Mouse (Mus musculus): Measurements from ENCODE around the gene Akt2. TPM values are rescaled to one million over a fixed set of nuclear protein-coding genes. Genes with fewer than 3 reads are reported as not detected.
"Not testable (repeated sequence)": the region's sequence is repeated elsewhere in the genome, so short reads cannot be mapped to it uniquely, and the experiment has no call there.

The Akt2 gene
- polyA plus RNA-seq, 1 experiment from 2014 or later, result 96.7 TPM

- H3K9me3 ChIP-seq (ENCODE audit: control insufficient read depth, low read length), result no peaks in the 10 kb centered on the region
- no peak for ATAC-seq (ENCODE audit: low FRiP score, low TSS enrichment)
- H3K4me3 ChIP-seq (ENCODE audit: low read length), result no peak overlapping the region
- no peaks in the 10 kb centered on the region for H3K27me3 ChIP-seq (ENCODE audit: control insufficient read depth, insufficient read depth, low read length)
- H3K27ac ChIP-seq (ENCODE audit: low read depth, low read length), result no peak overlapping the region
- no peak overlapping the region for H3K4me2 ChIP-seq (replicated peaks; ENCODE audit: low read depth, low read length)
- H3K9ac ChIP-seq (ENCODE audit: low read depth, low read length), result no peak overlapping the region
- WGBS, result 62% methylated on average over 1 of the region's 1 CpGs
- no peaks in the 10 kb centered on the region for H3K4me1 ChIP-seq (ENCODE audit: control insufficient read depth, insufficient read depth, low read length)
- H3K36me3 ChIP-seq (ENCODE audit: control insufficient read depth, insufficient read depth, low read length), result peaks cover 83% of the 10 kb centered on the region
These were observed 30.9 kb downstream of the Akt2 start for GRCm38 (mm10) chr7:27622234-27622633.

DNA sequence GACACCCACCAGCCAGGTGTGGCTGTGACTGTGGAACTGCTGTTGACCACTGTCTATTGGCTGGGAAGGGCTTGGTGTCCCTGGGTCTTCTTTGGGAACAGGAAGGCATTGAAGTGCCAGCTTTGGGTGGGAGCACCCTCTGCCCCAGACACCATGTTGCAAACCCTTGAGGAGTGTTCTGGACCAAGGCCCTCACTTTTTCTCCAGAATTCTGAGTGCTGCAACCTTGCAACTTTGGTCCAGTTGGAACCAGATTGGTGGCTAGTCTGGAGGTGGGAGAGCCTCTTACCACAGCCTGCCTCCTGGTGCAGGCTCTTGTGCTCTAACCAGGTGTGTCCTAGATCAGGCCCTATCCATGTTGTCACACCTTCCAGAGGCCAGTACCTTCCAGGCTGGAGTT, 33.6 kb downstream of the Akt2 start:
- no peak overlapping the region for H3K27ac ChIP-seq (ENCODE audit: low read depth, low read length)
- no peak overlapping the region for H3K4me3 ChIP-seq (ENCODE audit: low read length)
- no peaks in the 10 kb centered on the region for H3K9me3 ChIP-seq (ENCODE audit: control insufficient read depth, low read length)
- no peaks in the 10 kb centered on the region for H3K27me3 ChIP-seq (ENCODE audit: control insufficient read depth, insufficient read depth, low read length)
- H3K4me2 ChIP-seq (replicated peaks; ENCODE audit: low read depth, low read length), result no peak overlapping the region
- no peak for ATAC-seq (ENCODE audit: low FRiP score, low TSS enrichment)
- no peak overlapping the region for H3K9ac ChIP-seq (ENCODE audit: low read depth, low read length)
- peaks cover 83% of the 10 kb centered on the region for H3K36me3 ChIP-seq (ENCODE audit: control insufficient read depth, insufficient read depth, low read length)
- H3K4me1 ChIP-seq (ENCODE audit: control insufficient read depth, insufficient read depth, low read length), result no peaks in the 10 kb centered on the region

DNA sequence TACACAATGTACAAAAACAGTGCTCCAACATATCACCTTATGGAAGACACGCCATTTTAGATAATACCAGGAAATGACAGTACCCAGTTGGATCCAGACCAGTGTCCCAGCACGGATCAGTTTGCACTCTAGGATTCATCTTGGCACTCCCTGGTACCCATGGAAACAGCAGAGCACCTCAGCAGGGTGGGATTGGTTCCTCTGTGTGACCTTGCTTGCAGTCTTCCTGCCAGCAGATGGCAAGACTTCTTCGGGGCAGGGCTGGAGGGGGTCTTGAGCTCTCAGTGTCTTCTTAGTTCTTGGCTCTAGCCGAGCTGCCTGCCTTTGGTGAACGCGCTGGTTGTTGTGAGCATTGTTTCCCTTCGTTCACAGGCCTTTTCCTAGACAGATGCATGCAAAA, 36.4 kb downstream of the Akt2 start:
- Histone ChIP-seq H3K4me1 (ENCODE audit: control insufficient read depth, insufficient read depth, low read length) (no peaks in the 10 kb centered on the region), H3K9ac (ENCODE audit: low read depth, low read length) (no peak overlapping the region), H3K27me3 (ENCODE audit: control insufficient read depth, insufficient read depth, low read length) (no peaks in the 10 kb centered on the region), H3K36me3 (ENCODE audit: control insufficient read depth, insufficient read depth, low read length) (peaks cover 81% of the 10 kb centered on the region), H3K4me3 (ENCODE audit: low read length) (no peak overlapping the region), H3K9me3 (ENCODE audit: control insufficient read depth, low read length) (no peaks in the 10 kb centered on the region), H3K27ac (ENCODE audit: low read depth, low read length) (no peak overlapping the region), H3K4me2 (replicated peaks; ENCODE audit: low read depth, low read length) (no peak overlapping the region)
- ATAC-seq (ENCODE audit: low FRiP score, low TSS enrichment), result no peak
- 91% methylated on average over 7 of the region's 7 CpGs for WGBS

DNA sequence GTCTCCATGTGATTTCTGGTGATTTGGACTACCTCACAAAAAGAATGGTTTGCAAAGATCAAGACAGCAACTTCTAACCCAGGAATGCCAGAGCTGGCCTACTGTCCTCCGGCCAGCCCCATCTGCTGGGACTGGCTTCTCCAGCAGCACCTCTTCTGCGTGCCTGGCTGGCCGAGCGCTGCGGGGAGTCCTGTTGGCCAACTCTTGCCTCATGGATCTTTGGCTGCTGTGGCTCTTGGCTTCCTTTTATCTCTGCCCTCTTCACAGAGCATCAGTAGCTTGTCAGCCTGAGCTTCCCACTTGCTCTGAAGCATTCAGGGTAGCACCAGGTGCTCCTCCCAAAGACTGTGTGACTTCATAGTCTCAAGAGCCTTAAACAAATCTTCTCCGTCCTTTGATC, 36.8 kb downstream of the Akt2 start:
- Histone ChIP-seq H3K27ac (ENCODE audit: low read depth, low read length) (no peak overlapping the region), H3K36me3 (ENCODE audit: control insufficient read depth, insufficient read depth, low read length) (peaks cover 83% of the 10 kb centered on the region), H3K9ac (ENCODE audit: low read depth, low read length) (no peak overlapping the region), H3K4me2 (replicated peaks; ENCODE audit: low read depth, low read length) (no peak overlapping the region), H3K9me3 (ENCODE audit: control insufficient read depth, low read length) (no peaks in the 10 kb centered on the region), H3K27me3 (ENCODE audit: control insufficient read depth, insufficient read depth, low read length) (no peaks in the 10 kb centered on the region), H3K4me1 (ENCODE audit: control insufficient read depth, insufficient read depth, low read length) (no peaks in the 10 kb centered on the region), H3K4me3 (ENCODE audit: low read length) (no peak overlapping the region)
- ATAC-seq (ENCODE audit: low FRiP score, low TSS enrichment), result no peak
- WGBS, result 97% methylated on average over 6 of the region's 6 CpGs

- WGBS, result 91% methylated on average over 7 of the region's 7 CpGs
- peaks cover 85% of the 10 kb centered on the region for H3K36me3 ChIP-seq (ENCODE audit: control insufficient read depth, insufficient read depth, low read length)
- H3K4me2 ChIP-seq (replicated peaks; ENCODE audit: low read depth, low read length); H3K27ac ChIP-seq (ENCODE audit: low read depth, low read length); H3K9me3 ChIP-seq (ENCODE audit: control insufficient read depth, low read length); H3K9ac ChIP-seq (ENCODE audit: low read depth, low read length); ATAC-seq (ENCODE audit: low FRiP score, low TSS enrichment); H3K27me3 ChIP-seq (ENCODE audit: control insufficient read depth, insufficient read depth, low read length); H3K4me3 ChIP-seq (ENCODE audit: low read length); H3K4me1 ChIP-seq (ENCODE audit: control insufficient read depth, insufficient read depth, low read length): not testable (repeated sequence)
These were observed 37.5 kb downstream of the Akt2 start for GRCm38 (mm10) chr7:27628816-27629215.

DNA sequence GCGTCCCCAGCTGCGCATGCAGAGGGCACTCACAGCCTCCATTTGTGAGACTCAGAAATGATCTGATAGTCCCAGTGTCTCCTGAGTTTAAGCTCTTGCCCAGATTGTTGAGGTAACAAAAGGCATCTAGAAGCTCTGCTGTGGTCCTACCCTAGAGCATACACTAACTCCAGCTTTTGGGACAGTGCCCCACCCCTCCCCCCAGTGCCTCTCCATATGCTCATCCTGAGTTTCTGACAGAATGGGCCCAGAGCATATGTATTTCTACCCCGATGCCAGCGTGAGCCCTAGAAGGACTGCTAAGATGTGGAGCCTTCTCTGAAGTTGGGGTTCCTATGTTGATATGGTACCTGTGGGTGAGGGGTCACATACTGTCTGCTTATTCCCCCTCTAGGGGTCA, 40.1 kb downstream of the Akt2 start:
- WGBS, result 98% methylated on average over 4 of the region's 4 CpGs
- no peaks in the 10 kb centered on the region for H3K9me3 ChIP-seq (ENCODE audit: control insufficient read depth, low read length)
- no peak overlapping the region for H3K27ac ChIP-seq (ENCODE audit: low read depth, low read length)
- no peak overlapping the region for H3K4me3 ChIP-seq (ENCODE audit: low read length)
- H3K4me2 ChIP-seq (replicated peaks; ENCODE audit: low read depth, low read length), result no peak overlapping the region
- H3K36me3 ChIP-seq (ENCODE audit: control insufficient read depth, insufficient read depth, low read length), result peaks cover 87% of the 10 kb centered on the region
- H3K4me1 ChIP-seq (ENCODE audit: control insufficient read depth, insufficient read depth, low read length), result no peaks in the 10 kb centered on the region
- ATAC-seq (ENCODE audit: low FRiP score, low TSS enrichment), result no peak
- H3K27me3 ChIP-seq (ENCODE audit: control insufficient read depth, insufficient read depth, low read length), result no peaks in the 10 kb centered on the region
- H3K9ac ChIP-seq (ENCODE audit: low read depth, low read length), result no peak overlapping the region

DNA sequence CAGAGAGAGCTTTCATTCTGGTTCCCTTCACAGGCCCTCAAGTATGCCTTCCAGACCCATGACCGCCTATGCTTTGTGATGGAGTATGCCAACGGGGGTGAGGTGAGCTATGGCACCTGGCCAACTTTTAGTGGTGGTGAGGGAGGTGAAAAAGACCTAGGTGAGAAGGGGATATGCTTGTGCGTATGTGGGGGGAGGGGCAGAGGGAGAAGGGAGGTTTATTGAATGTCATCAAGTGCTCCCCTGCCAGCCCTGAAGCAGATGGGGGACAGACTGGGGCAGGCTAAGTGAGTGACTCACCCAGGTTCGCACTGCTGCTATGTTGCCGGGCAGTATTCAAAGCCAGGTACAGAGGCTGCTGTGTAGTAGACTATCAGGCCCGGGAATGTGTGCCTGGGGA, 41.8 kb downstream of the Akt2 start:
- H3K27ac ChIP-seq (ENCODE audit: low read depth, low read length), result no peak overlapping the region
- H3K9ac ChIP-seq (ENCODE audit: low read depth, low read length), result no peak overlapping the region
- H3K4me1 ChIP-seq (ENCODE audit: control insufficient read depth, insufficient read depth, low read length), result no peaks in the 10 kb centered on the region
- no peak for ATAC-seq (ENCODE audit: low FRiP score, low TSS enrichment)
- no peak overlapping the region for H3K4me3 ChIP-seq (ENCODE audit: low read length)
- H3K9me3 ChIP-seq (ENCODE audit: control insufficient read depth, low read length), result no peaks in the 10 kb centered on the region
- H3K27me3 ChIP-seq (ENCODE audit: control insufficient read depth, insufficient read depth, low read length), result no peaks in the 10 kb centered on the region
- 97% methylated on average over 6 of the region's 6 CpGs for WGBS
- H3K36me3 ChIP-seq (ENCODE audit: control insufficient read depth, insufficient read depth, low read length), result peaks cover 85% of the 10 kb centered on the region
- H3K4me2 ChIP-seq (replicated peaks; ENCODE audit: low read depth, low read length), result no peak overlapping the region

DNA sequence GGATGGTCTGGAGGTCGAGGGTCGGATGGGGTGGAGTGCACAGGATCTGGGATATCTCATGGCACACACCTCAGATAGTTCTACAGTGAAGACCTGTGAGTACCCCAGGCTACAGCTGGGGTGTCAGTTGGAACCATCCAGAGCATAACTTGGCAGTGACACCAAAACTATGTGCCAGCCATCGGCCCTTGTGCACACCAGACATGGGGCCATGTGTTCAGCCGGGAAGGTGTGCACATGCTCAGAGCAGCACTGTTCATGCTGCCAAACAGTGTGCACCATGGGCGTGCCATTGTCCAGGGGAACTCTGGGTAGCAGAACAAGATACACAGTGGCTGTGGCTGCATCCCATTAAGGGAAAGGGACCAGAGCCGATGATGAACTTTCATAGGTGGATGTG, 43.3 kb downstream of the Akt2 start:
- H3K27ac ChIP-seq (ENCODE audit: low read depth, low read length), result no peak overlapping the region
- WGBS, result 93% methylated on average over 6 of the region's 6 CpGs
- H3K4me3 ChIP-seq (ENCODE audit: low read length), result no peak overlapping the region
- peaks cover 70% of the 10 kb centered on the region for H3K36me3 ChIP-seq (ENCODE audit: control insufficient read depth, insufficient read depth, low read length)
- no peaks in the 10 kb centered on the region for H3K27me3 ChIP-seq (ENCODE audit: control insufficient read depth, insufficient read depth, low read length)
- no peaks in the 10 kb centered on the region for H3K4me1 ChIP-seq (ENCODE audit: control insufficient read depth, insufficient read depth, low read length)
- H3K9ac ChIP-seq (ENCODE audit: low read depth, low read length), result no peak overlapping the region
- H3K4me2 ChIP-seq (replicated peaks; ENCODE audit: low read depth, low read length), result no peak overlapping the region
- H3K9me3 ChIP-seq (ENCODE audit: control insufficient read depth, low read length), result no peaks in the 10 kb centered on the region
- ATAC-seq (ENCODE audit: low FRiP score, low TSS enrichment), result no peak

GRCm38 (mm10) chr7:27635094-27635493, 43.7 kb downstream of the Akt2 start:
- H3K4me2 ChIP-seq (replicated peaks; ENCODE audit: low read depth, low read length); H3K4me1 ChIP-seq (ENCODE audit: control insufficient read depth, insufficient read depth, low read length); H3K27me3 ChIP-seq (ENCODE audit: control insufficient read depth, insufficient read depth, low read length); H3K9me3 ChIP-seq (ENCODE audit: control insufficient read depth, low read length); H3K9ac ChIP-seq (ENCODE audit: low read depth, low read length); H3K27ac ChIP-seq (ENCODE audit: low read depth, low read length); ATAC-seq (ENCODE audit: low FRiP score, low TSS enrichment); H3K4me3 ChIP-seq (ENCODE audit: low read length): not testable (repeated sequence)
- 88% methylated on average over 2 of the region's 2 CpGs for WGBS
- peaks cover 66% of the 10 kb centered on the region for H3K36me3 ChIP-seq (ENCODE audit: control insufficient read depth, insufficient read depth, low read length)

- Histone ChIP-seq H3K9me3 (ENCODE audit: control insufficient read depth, low read length) (no peaks in the 10 kb centered on the region), H3K27me3 (ENCODE audit: control insufficient read depth, insufficient read depth, low read length) (no peaks in the 10 kb centered on the region), H3K4me2 (replicated peaks; ENCODE audit: low read depth, low read length) (no peak overlapping the region), H3K9ac (ENCODE audit: low read depth, low read length) (no peak overlapping the region), H3K4me1 (ENCODE audit: control insufficient read depth, insufficient read depth, low read length) (no peaks in the 10 kb centered on the region), H3K27ac (ENCODE audit: low read depth, low read length) (no peak overlapping the region), H3K36me3 (ENCODE audit: control insufficient read depth, insufficient read depth, low read length) (no peaks in the 10 kb centered on the region), H3K4me3 (ENCODE audit: low read length) (no peak overlapping the region)
- no peak for ATAC-seq (ENCODE audit: low FRiP score, low TSS enrichment)
- WGBS, result 61% methylated on average over 1 of the region's 1 CpGs
These were observed 53.1 kb downstream of the Akt2 start for GRCm38 (mm10) chr7:27644471-27644870.
